Mouse (Mus musculus): ENCODE data around the gene Gm21560. TPM values are rescaled to one million over a fixed set of nuclear protein-coding genes. Genes with fewer than 3 reads are reported as not detected.
"Not testable (repeated sequence)": the region's sequence is repeated elsewhere in the genome, so short reads cannot be mapped to it uniquely, and the experiment has no call there.

Gene Gm21560
- not detected in 2 replicates for total RNA-seq (2015; ENCODE audit: low replicate concordance)
- not detected in 2 replicates for total RNA-seq (2017; ENCODE audit: low replicate concordance)

DNA sequence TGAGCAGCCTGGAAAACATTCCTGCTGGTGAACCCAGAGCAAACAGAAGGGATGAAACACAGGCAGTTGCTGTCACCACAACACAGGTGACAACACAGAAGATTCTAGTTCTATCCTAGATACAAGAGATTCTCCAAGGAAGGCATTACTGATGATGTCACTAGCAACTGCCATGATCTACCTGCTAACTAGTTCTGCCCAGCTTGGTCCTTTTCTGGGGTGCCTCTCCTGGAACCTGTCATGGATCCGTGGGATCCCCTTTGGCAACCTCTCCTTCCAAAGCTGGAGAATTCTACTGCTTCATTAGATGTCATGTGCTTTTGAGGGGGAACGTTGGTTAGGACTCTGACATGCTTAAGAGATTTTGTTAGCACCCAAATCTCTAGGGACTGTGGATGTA lies at the start of gene Gm21560:
Gene Gm21560 (minus strand): TSS at position 101 of the 400 bp plus-strand sequence.
- not testable (repeated sequence) for ATAC-seq (replicated peaks; ENCODE audit: low FRiP score, poor library complexity, severe bottlenecking)

DNA sequence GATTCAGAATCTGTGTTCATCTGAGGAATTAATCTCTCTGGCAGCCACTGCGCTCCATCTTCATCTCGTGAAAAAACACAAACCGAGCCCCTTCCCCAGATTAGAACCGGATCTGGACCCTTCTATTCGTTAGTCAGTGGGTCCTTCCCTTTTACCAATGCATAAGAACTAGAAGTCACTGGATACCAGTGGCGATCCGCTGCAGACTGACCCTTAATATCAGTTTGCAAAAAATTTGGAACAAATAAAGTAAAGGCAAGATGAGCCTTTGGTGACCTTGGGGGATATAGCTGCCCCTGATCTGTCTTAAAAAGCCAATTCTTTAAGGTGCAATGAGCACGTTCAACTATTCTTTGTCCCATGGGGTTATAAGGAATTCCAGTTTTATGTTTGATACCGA lies 55.6 kb downstream of the Gm21560 start:
- not testable (repeated sequence) for ATAC-seq (replicated peaks; ENCODE audit: low FRiP score, poor library complexity, severe bottlenecking)

- not testable (repeated sequence) for ATAC-seq (replicated peaks; ENCODE audit: low FRiP score, poor library complexity, severe bottlenecking)
These were observed 58.0 kb downstream of the Gm21560 start for GRCm38 (mm10) chr14:6161085-6161484.

Other genes with a start within 250 kb of the Gm21560 start
- gene Gm3453, start 240.2 kb downstream of the Gm21560 start, total RNA-seq (2015; ENCODE audit: low replicate concordance) = not detected in 2 replicates
- gene Gm3453, start 240.2 kb downstream of the Gm21560 start, total RNA-seq (2017; ENCODE audit: low replicate concordance) = not detected in 2 replicates
- gene Gm6337, start 161.0 kb downstream of the Gm21560 start, total RNA-seq (2015; ENCODE audit: low replicate concordance) = not detected in 2 replicates
- not detected in 2 replicates for gene Gm6337, start 161.0 kb downstream of the Gm21560 start, total RNA-seq (2017; ENCODE audit: low replicate concordance)
- not detected in 2 replicates for gene Gm8206, start 125.3 kb downstream of the Gm21560 start, total RNA-seq (2015; ENCODE audit: low replicate concordance)
- gene Gm8206, start 125.3 kb downstream of the Gm21560 start, total RNA-seq (2017; ENCODE audit: low replicate concordance) = not detected in 2 replicates
- not detected in 2 replicates for gene Gm3468, start 110.6 kb downstream of the Gm21560 start, total RNA-seq (2015; ENCODE audit: low replicate concordance)
- 0.45 TPM in 1 of 2 replicates, not detected in the other for gene Gm3468, start 110.6 kb downstream of the Gm21560 start, total RNA-seq (2017; ENCODE audit: low replicate concordance)
- not detected in 2 replicates for gene Gm3476, start 93.5 kb downstream of the Gm21560 start, total RNA-seq (2015; ENCODE audit: low replicate concordance)
- gene Gm3476, start 93.5 kb downstream of the Gm21560 start, total RNA-seq (2017; ENCODE audit: low replicate concordance) = not detected in 2 replicates
- not detected in 2 replicates for gene Gm3411, start 68.0 kb upstream of the Gm21560 start, total RNA-seq (2015; ENCODE audit: low replicate concordance)
- gene Gm3411, start 68.0 kb upstream of the Gm21560 start, total RNA-seq (2017; ENCODE audit: low replicate concordance) = not detected in 2 replicates
- not detected in 2 replicates for gene Gm21103, start 85.6 kb upstream of the Gm21560 start, total RNA-seq (2015; ENCODE audit: low replicate concordance)
- gene Gm21103, start 85.6 kb upstream of the Gm21560 start, total RNA-seq (2017; ENCODE audit: low replicate concordance) = not detected in 2 replicates
- gene Gm3618, start 124.4 kb upstream of the Gm21560 start, total RNA-seq (2015; ENCODE audit: low replicate concordance) = not detected in 2 replicates
- gene Gm3618, start 124.4 kb upstream of the Gm21560 start, total RNA-seq (2017; ENCODE audit: low replicate concordance) = not detected in 2 replicates
- not detected in 2 replicates for gene Gm16440, start 171.0 kb upstream of the Gm21560 start, total RNA-seq (2015; ENCODE audit: low replicate concordance)
- gene Gm16440, start 171.0 kb upstream of the Gm21560 start, total RNA-seq (2017; ENCODE audit: low replicate concordance) = not detected in 2 replicates
- gene Gm3591, start 193.2 kb upstream of the Gm21560 start, total RNA-seq (2015; ENCODE audit: low replicate concordance) = not detected in 2 replicates
- gene Gm3591, start 193.2 kb upstream of the Gm21560 start, total RNA-seq (2017; ENCODE audit: low replicate concordance) = not detected in 2 replicates
- gene Gm3594, start 225.3 kb upstream of the Gm21560 start, total RNA-seq (2015; ENCODE audit: low replicate concordance) = not detected in 2 replicates
- gene Gm3594, start 225.3 kb upstream of the Gm21560 start, total RNA-seq (2017; ENCODE audit: low replicate concordance) = not detected in 2 replicates

All from erythroid progenitor cell, adult 5-6 weeks (primary cell).